Mouse (Mus musculus) liver, embryonic 14.5 days (tissue): ENCODE measurements around the gene Atp6v0e.

ENCODE experiments used
- CTCF ChIP-seq: IDR thresholded peaks from 2 replicates; pipeline ENCODE4 v1.5.1; 2016; ENCODE audit warnings: antibody characterized with exemption, low read depth, control low read depth
- EP300 ChIP-seq: IDR thresholded peaks from 2 replicates; pipeline ENCODE4 v1.6.1; 2016; ENCODE audit warnings: antibody characterized with exemption, low read depth

DNA sequence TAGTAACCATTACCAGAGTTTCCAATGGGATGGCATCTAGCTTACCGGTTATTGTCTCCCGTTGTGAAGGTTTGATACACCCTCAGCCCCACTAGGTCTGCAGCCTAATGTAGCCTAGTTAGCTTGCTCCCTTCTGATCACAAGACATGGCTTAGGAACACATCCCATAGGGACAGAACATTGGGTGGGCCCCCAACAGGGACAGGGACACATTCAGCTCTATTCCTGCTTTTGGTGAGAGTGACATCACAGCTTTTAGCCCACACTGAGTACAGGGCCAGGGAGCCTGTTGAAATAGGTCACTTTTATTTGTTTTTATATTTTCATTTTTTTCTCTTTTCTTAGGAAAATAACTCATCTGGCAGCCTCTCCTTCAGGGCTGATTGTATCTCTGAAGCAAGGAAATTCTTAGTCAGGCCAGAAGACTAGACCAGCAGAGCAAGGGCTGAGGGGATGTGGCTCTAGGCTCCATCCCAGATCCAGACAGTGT lies 37.5 kb upstream of the Atp6v0e start:
- TF ChIP-seq CTCF (no peak), EP300 (no peak)
